Mouse (Mus musculus): ENCODE measurements around the gene Zbtb3. TPM values are rescaled to one million over a fixed set of nuclear protein-coding genes. Genes with fewer than 3 reads are reported as not detected.
A peak's percentile ranks its signal among the peaks of the same experiment; 100 is the strongest.

Gene Zbtb3
- total RNA-seq, 4 experiments from 2014 or later: 4.9 to 7.3 (median 5.8) TPM

GRCm38 (mm10) chr19:8839103-8839907, 37.0 kb downstream of the Zbtb3 start, which contains the start of gene Gng3:
Gene Gng3, minus strand, starts transcription at chr19:8839194.
- DNase-seq (ENCODE audit: low spot score in 2 of 2): peak; percentile 81 to 90

GRCm38 (mm10) chr19:8839908-8840791, 37.8 kb downstream of the Zbtb3 start:
- peak; percentile 39 to 69 for DNase-seq (ENCODE audit: low spot score in 2 of 2)

- no peak for DNase-seq (ENCODE audit: low spot score in 2 of 2)
Measured at GRCm38 (mm10) chr19:8841012-8841411, 38.7 kb downstream of the Zbtb3 start.

- DNase-seq (ENCODE audit: low spot score in 2 of 2): no peak
Measured at GRCm38 (mm10) chr19:8842961-8843360, 40.6 kb downstream of the Zbtb3 start.

- no peak for DNase-seq (ENCODE audit: low spot score in 2 of 2)
Measured at GRCm38 (mm10) chr19:8844371-8845129, 42.2 kb downstream of the Zbtb3 start.

- no peak for DNase-seq (ENCODE audit: low spot score in 2 of 2)
Measured at GRCm38 (mm10) chr19:8848356-8848755, 46.0 kb downstream of the Zbtb3 start.

GRCm38 (mm10) chr19:8850402-8850901, 48.1 kb downstream of the Zbtb3 start, which contains the start of gene Lrrn4cl:
Gene Lrrn4cl, plus strand, starts transcription at chr19:8850768.
- DNase-seq (ENCODE audit: low spot score in 2 of 2): no peak

GRCm38 (mm10) chr19:8851639-8852038, 49.3 kb downstream of the Zbtb3 start:
- no peak for DNase-seq (ENCODE audit: low spot score in 2 of 2)

GRCm38 (mm10) chr19:8852236-8852928, 50.0 kb downstream of the Zbtb3 start:
- no peak for DNase-seq (ENCODE audit: low spot score in 2 of 2)

- DNase-seq (ENCODE audit: low spot score in 2 of 2): no peak
Measured at GRCm38 (mm10) chr19:8853117-8853516, 50.8 kb downstream of the Zbtb3 start.

Other genes starting within 250 kb of the Zbtb3 start
- 10 to 100 TPM; 11.5 to 15.9 (median 14.1) TPM for gene Slc22a8, start 211.3 kb upstream of the Zbtb3 start, total RNA-seq (2022)
- gene Slc22a6, start 184.5 kb upstream of the Zbtb3 start, total RNA-seq (2022): 1 to 10 TPM; 6.6 to 8.6 (median 7.8) TPM
- gene Chrm1, start 138.8 kb upstream of the Zbtb3 start, total RNA-seq (2022): 100 to 1,000 TPM; 131 to 142 (median 136) TPM
- gene Slc3a2, start 79.2 kb upstream of the Zbtb3 start, total RNA-seq (2022): 100 to 1,000 TPM; 147 to 155 (median 150) TPM
- gene Wdr74, start 66.7 kb upstream of the Zbtb3 start, total RNA-seq (2022): 10 to 100 TPM; 43.0 to 47.5 (median 45.1) TPM
- gene 1700092M07Rik, start 61.8 kb upstream of the Zbtb3 start, total RNA-seq (2022): 1 to 10 TPM in 2 of 4 experiments, not detected in 2; 1.4 to 2.0 TPM
- 10 to 100 TPM; 59.6 to 66.4 (median 65.6) TPM for gene Stx5a, start 61.1 kb upstream of the Zbtb3 start, total RNA-seq (2022)
- 10 to 100 TPM; 77.1 to 88.0 (median 80.2) TPM for gene Nxf1, start 45.5 kb upstream of the Zbtb3 start, total RNA-seq (2022)
- gene Tmem223, start 31.6 kb upstream of the Zbtb3 start, total RNA-seq (2022): 10 to 100 TPM; 58.9 to 78.6 (median 67.2) TPM
- 10 to 100 TPM; 11.3 to 14.6 (median 12.4) TPM for gene Tmem179b, start 28.1 kb upstream of the Zbtb3 start, total RNA-seq (2022)
- 10 to 100 TPM; 13.7 to 18.1 (median 15.9) TPM for gene Taf6l, start 16.1 kb upstream of the Zbtb3 start, total RNA-seq (2022)
- gene Polr2g, start 4.0 kb upstream of the Zbtb3 start, total RNA-seq (2022): 100 to 1,000 TPM; 107 to 116 (median 109) TPM
- 10 to 100 TPM; 38.5 to 40.8 (median 39.2) TPM for gene Ttc9c, start 16.8 kb downstream of the Zbtb3 start, total RNA-seq (2022)
- gene Hnrnpul2, start 17.5 kb downstream of the Zbtb3 start, total RNA-seq (2022): 100 to 1,000 TPM; 113 to 120 (median 118) TPM
- gene AC129217.1, start 27.2 kb downstream of the Zbtb3 start, total RNA-seq (2022): not detected
- gene Bscl2, start 34.9 kb downstream of the Zbtb3 start, total RNA-seq (2022): 100 to 1,000 TPM; 100 to 111 (median 105) TPM
- gene Gng3, start 36.6 kb downstream of the Zbtb3 start, total RNA-seq (2022): 100 to 1,000 TPM; 153 to 200 (median 171) TPM
- gene Lrrn4cl, start 48.2 kb downstream of the Zbtb3 start, total RNA-seq (2022): 1 to 10 TPM in 2 of 4 experiments, under 1 TPM in 2; 0.68 to 1.5 (median 0.96) TPM
- gene Ubxn1, start 68.9 kb downstream of the Zbtb3 start, total RNA-seq (2022): 100 to 1,000 TPM; 110 to 127 (median 113) TPM
- gene Uqcc3, start 78.4 kb downstream of the Zbtb3 start, total RNA-seq (2022): 10 to 100 TPM; 30.4 to 37.2 (median 33.3) TPM
- gene Lbhd1, start 81.2 kb downstream of the Zbtb3 start, total RNA-seq (2022): 1 to 10 TPM; 4.7 to 9.0 (median 6.3) TPM
- gene Gm49403, start 81.4 kb downstream of the Zbtb3 start, total RNA-seq (2022): not detected
- 10 to 100 TPM; 20.8 to 25.2 (median 21.8) TPM for gene 1810009A15Rik, start 86.3 kb downstream of the Zbtb3 start, total RNA-seq (2022)
- gene Gm49416, start 86.4 kb downstream of the Zbtb3 start, total RNA-seq (2022): 1 to 10 TPM; 1.4 to 5.6 (median 2.6) TPM
- 10 to 100 TPM; 21.7 to 24.9 (median 22.1) TPM for gene Ints5, start 90.5 kb downstream of the Zbtb3 start, total RNA-seq (2022)
- gene Ganab, start 95.5 kb downstream of the Zbtb3 start, total RNA-seq (2022): 100 to 1,000 TPM in 3 of 4 experiments, 10 to 100 TPM in 1; 100.0 to 104 (median 103) TPM
- 100 to 1,000 TPM; 155 to 175 (median 172) TPM for gene B3gat3, start 117.8 kb downstream of the Zbtb3 start, total RNA-seq (2022)
- gene Rom1, start 126.8 kb downstream of the Zbtb3 start, total RNA-seq (2022): 10 to 100 TPM in 1 of 4 experiments, 1 to 10 TPM in 3; 7.9 to 10.1 (median 8.9) TPM
- gene Eml3, start 127.0 kb downstream of the Zbtb3 start, total RNA-seq (2022): 10 to 100 TPM; 12.6 to 15.3 (median 13.8) TPM
- gene Mta2, start 139.3 kb downstream of the Zbtb3 start, total RNA-seq (2022): 10 to 100 TPM; 46.8 to 53.8 (median 50.4) TPM
- 10 to 100 TPM; 20.5 to 26.0 (median 22.1) TPM for gene Tut1, start 151.3 kb downstream of the Zbtb3 start, total RNA-seq (2022)
- 100 to 1,000 TPM; 224 to 271 (median 243) TPM for gene Eef1g, start 164.5 kb downstream of the Zbtb3 start, total RNA-seq (2022)
- 10 to 100 TPM; 24.9 to 29.0 (median 27.5) TPM for gene Ahnak, start 186.7 kb downstream of the Zbtb3 start, total RNA-seq (2022)

Measured in left cerebral cortex, adult 8-10 months (tissue).